Mouse (Mus musculus) right cerebral cortex, adult 18-20 months (tissue): ENCODE data around the gene Cdca5.
A peak's percentile ranks its signal among the peaks of the same experiment; 100 is the strongest.
"Not testable (repeated sequence)": the region's sequence is repeated elsewhere in the genome, so short reads cannot be mapped to it uniquely, and the experiment has no call there.

Experiments
- DNase-seq: peaks from one replicate; pipeline ENCODE4 v3.0.0; 2022; ENCODE audit warnings: mixed read lengths

The Cdca5 gene

DNA sequence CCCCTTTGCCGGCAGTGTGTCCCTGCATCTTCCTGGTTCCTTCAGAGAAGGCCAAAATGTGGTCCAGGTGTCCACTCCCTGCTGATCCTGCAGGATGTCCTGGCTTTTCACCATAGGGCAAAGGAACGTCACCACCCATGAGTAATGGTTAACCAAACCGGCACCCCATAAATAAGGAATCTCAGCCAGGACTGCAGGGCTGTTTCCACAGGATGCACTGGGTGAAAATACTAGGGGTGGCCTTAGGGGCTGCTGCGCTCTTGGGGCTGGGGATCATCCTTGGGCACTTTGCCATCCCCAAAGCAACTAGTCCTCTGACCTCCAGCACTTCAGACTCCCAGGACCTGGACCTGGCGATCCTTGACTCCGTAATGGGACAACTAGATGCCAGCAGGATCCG lies 20.8 kb downstream of the Cdca5 start, which contains the start of gene Naaladl1:
TSS of gene Naaladl1 (plus strand) at position 197 of the 400 bp plus-strand sequence.
- DNase-seq, result no peak

DNA sequence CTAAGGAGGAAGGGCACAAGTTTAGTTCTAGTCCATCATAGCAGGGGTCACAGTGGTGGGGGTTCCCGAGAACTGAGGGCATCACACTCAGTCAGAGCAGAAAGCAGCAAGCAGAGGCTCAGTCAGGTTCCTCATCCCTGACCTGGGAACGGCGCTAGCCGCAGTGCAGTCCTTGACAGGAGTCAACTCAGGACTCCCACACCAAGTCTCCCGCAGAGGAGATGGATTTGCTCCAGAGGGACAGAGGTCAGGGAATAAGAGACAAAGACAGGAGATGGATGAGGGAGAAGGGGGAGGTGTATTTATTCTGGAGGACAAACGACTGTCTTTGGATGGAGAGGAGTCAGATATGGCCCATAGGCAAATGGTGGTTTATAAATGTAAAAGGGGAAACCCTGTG lies 28.3 kb downstream of the Cdca5 start:
- no peak for DNase-seq

DNA sequence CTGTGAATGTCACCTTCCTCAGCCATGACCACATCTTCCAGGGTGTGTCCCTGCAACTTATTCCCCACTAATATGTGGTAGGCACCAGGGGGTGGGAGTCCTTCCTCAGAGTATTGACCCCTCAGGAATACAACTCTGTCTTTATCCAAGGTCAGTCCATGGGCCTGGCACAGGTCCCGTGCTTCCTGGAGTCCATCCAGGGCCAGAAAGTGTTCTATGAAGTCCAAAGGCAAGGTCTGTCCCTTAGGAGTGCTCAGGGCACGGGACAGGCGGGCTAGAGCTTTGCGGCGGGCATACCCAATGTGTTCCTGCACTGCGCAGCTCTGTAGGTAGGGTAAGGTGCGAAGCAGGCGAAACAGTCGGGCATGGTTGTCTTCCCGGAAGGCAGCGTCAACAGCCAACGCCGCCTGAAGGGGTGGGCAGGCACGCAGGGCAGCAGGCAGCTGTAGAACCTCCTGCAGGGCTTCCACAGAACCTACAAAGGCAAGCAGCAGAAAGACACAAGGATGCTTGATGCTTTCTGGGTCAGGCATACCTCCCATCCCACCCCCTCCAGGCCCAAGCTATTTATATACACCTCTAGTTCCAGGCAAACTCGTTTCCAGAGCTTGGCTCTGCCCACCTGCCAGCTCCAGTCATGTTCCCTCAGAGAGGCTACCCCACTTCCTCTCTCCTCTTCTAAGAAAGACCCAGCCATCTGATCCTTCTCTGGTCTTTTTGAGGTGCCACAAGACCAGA lies 31.5 kb downstream of the Cdca5 start:
- peak; percentile 25 for DNase-seq

DNA sequence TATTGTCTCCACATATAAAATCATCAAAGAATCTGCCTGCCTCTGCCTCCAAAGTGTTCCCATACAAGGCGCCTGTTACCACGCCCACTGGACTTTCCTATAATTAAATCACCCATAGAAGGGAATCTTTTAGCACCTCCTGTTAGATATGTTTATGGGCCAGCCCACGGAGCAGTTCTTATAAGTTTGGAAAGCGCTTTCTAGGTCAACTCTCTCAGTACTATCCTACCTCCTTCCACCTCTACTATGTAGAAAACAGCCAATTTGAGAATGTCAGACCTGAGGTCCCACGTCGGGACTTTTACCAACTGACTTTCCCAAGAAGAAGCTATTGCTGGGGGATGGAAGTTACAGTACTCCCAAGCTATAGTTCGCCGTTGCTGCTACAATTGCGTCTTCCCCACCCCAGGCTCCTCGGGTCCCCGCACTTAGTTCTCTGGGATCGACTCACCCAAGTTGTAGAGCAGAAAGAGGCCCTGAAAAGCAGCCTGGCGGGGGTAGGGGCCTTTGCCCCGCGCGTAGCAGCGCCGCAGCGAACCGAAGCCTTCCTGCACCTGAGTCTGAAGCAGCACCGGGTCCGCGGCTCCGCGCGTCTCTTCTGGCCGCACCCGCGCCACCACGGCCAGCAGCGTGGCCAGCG lies 32.7 kb downstream of the Cdca5 start:
- peak; percentile 23 for DNase-seq

DNA sequence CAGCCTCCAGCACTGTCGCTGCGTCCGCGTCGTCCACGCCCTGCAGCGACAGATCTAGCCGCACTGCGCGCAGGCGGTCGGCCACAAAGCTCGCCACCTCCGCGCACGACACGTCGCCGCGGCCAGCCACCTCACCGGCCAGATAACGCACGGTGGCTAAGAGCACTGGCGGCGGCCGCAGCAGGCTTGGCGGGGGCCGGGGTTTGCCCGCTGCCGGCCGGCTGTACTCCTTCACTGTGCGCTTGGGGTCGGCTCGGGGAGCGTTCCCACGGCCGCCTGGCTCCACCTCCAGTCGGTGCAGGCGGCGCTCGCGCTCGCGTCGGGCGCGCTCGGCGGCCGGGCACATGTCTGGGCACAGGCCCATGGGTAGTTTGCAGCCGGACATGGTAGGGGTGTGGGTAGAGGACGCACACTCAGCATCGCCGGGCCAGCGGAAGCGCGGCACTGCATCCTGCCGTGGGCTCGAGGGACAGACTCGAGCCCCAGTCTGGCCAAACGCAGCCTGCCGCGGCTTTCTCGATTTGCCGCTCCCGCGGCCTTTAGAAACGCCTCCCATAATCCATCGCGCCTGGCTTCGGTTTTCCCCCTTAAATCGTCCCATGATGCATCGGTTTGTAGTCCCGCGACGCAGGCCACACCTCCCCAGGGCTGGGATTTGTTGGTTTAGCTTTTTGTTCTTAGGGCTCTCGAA lies 33.3 kb downstream of the Cdca5 start, which contains the start of gene Sac3d1:
TSS of gene Sac3d1 (minus strand) at position 665 of the 691 bp plus-strand sequence.
- peak; percentile 92 for DNase-seq

DNA sequence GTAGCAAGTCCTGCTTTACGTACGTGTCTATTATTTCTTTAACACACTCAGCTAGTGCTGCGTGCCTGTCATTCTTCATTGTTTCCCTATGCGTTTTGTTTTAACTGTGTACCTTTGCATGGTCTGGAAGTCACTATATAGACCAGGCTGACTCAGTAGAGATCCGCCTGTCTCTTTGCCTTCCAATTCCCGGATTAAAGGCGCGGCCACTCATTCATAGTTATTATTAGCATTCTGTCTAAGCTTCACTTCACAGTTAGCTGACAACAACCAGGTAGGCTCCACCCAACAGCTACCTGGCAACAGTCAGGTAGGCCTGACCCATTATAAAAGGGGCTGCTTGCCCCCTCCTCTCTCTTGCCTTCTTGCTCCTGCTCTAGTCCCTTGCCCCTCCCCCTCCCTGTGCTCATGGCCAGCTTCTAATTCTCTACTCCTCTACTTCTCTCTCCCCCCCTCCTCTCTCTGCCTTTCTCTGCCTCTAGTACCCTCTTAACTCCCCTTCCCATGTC lies 33.9 kb downstream of the Cdca5 start:
- DNase-seq, result no peak

DNA sequence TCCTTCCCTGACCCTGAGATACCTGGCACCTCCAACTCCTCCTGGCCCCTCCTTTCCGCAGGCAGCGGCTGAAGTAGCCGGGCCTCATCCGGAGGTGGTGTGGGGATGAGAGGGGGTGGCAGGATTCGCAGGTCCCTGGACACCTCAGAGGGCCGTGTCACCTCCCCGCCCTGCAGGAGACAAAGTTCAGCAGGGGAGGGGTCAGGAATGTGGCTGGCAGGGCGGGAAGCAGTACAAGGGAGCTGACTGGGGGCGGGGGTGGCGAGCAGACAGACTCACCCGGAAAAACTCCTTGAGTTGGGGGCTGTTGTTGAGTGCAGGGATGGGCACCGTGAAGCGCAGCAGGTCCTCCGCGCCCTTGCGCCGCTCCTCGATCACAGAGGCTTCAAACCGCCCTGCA lies 37.0 kb downstream of the Cdca5 start:
- DNase-seq, result no peak

DNA sequence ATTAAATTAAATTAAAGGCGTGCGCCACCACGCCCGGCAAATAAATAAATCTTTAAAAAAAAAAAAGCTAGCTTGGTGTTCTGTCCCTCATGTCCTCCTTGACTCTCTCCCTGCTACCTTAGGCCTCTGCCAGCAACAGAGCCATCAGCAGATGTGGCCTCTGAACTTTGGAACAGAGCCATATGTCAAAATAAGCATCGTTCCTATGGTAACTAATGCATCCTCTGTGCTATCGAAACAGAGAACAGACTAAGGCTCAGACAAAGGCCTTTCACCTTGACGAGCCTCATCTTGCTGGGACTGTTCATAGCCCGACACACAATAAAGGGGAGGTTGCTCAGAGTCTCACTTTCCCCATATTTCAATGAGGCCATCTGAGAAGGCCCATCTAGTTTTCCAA lies 38.5 kb downstream of the Cdca5 start:
- no peak for DNase-seq

DNA sequence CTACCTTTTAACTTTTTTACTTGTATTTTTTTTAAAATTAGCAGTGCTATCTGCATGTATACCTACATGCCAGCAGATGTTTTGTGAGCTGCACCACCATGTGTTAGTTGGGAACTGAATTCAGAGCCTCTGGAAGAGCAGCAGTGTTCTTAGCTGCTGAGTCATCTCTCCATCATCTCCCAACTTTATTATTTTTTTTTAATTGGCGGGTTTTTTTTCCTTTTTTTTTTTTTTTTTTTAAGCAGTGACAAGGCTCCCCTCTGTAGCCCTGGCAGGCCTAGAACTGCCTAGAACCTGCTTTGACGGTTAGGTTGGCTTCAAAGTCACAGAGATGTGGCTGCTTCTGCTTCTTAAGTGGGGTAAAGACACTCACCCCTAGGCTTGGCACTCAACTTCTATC lies 40.1 kb downstream of the Cdca5 start:
- no peak for DNase-seq

DNA sequence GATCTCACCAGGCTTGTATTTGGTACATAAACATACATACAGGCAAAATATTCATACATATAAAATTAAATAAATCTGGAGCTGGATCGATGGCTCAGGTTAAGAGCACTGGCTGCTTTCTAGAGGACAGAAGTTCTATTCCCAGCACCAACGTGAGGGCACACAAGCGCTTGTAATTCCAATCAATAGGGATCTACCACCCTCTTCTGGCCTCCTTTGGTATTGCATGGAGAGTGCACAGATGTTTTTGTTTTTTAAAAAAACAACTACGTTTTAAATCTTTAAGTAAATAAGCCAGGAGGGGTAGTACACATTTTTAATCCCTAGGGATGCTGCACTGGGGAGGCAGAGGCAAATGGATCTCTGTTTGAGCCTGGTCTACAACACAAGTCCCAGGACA lies 41.5 kb downstream of the Cdca5 start:
- DNase-seq, result no peak

DNA sequence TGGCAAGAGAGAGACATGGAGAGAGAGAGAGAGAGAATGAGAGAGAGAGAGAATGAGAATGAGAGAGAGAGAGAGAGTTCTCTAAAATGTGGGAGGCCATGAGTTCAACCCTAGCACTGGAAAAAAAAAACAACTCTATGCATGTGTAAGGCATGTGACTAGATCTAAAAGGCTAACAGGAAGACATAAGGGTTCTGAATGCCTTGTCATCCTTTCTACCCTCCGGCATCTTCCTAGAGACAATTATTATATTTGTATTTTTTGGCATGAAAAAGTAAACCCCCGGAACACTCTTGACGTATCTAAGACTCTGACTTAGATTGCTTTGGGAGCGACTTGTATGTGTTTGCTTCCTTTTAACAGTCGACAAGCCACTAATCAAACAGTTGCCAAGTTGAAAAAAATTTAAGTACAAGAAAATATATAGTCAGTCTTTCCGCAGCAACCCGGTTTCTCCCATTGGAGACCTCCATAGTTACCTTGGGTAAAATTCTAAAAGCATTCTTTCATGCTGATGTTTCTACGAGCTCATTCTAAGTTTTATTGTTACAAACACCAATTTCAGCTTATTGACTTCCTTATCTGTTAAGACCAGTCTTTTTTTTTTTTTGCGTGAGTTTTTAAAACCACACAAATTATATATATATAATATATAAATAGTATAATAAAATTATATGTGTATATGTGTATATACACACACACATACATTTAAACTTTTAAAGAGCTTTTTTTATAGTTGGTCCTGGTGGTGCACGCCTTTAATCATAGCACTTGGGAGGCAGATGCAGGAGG lies 42.2 kb downstream of the Cdca5 start:
- DNase-seq, result no peak

DNA sequence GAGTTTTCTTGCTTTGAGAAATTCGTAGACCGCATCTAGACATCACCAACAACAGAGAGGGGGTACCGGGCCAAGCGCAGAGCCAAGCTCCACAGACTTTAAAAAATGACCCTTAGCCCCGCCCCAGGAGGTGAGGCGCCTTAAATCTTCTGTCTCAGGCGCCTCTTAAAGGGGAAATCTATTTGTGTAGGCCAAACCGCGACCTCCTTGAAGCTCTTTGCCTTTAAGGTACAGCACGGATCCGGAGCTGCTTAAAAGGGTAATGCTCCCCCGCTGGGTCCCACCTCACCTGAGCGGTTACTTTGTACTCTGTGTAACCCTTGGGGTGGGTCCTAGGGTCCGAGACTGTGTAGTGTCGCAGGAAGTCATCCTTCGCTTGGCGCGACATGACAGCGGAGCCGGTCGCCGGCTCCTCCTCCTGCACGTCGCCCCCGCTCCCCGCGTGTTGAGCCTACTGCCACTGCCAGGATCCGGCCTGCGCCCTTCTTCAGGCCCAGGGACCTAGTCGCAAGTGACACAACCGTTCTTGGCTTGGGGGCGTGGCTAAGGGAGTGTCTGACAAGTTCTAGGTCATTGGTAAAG lies 43.1 kb downstream of the Cdca5 start, which contains the start of gene Snx15:
TSS of gene Snx15 (minus strand) at position 545 of the 582 bp plus-strand sequence.
- DNase-seq, result peak; percentile 97

DNA sequence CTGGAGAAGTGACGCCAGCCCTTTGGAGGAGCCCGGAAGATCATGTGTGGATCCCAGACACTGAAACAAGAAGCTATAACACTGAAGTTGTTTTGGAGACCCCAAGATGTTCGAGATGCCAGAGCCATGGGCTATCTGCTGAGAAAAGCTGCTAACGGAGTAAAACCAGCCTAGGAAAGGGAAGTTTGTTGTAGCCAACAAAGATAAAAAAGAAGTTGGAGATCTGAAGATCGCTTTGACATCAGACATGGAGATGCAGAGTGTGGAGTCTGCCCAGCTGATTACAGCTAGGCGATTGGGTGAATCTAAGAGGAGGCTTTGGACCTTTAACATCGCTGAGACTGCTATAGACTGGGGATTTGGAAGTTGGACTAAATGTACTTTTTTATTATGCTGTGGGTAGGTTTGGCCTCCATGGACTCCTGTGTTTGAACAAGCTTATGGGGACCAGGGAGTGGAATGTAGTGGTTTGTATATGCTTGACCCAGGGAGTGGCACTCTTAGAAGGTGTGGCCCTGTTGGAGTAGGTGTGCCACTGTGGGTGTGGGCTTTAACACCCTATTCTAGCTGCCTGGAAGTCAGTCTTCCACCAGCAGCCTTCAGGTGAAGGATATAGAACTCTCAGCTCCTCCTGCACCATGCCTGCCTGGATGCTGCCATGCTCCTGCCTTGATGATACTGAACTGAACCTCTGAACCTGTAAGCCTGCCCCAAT lies 45.8 kb downstream of the Cdca5 start:
- DNase-seq, result not testable (repeated sequence)

DNA sequence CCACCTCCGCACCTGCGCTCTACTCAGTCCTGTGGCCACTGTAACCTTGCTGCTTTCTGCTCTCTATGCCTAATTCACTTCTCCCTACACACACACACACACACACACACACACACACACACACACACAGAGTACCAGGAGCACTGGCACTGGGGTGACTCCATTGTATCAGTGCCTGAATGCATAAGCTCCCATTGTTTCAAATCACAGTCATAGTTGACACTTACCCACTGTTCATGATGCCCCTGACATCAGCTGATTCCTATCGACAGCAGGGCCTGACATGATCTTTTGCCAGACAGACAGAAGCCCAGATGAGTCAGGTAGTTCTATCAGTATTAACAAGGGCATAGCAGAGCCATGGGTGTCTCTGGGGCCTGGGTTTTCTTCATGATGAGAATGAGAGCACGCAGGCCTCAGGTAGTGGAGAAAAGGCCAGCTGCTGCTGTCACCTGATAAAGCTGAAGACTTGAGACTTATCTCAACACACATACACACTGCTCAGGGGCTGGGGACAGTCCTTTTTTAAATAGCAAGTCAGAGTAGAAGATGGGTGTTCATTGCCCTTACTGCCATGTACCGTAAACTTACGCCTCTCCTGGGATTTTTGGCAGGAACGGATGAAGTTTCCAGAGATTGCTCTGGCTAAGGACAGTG lies 47.5 kb downstream of the Cdca5 start:
- no peak for DNase-seq

DNA sequence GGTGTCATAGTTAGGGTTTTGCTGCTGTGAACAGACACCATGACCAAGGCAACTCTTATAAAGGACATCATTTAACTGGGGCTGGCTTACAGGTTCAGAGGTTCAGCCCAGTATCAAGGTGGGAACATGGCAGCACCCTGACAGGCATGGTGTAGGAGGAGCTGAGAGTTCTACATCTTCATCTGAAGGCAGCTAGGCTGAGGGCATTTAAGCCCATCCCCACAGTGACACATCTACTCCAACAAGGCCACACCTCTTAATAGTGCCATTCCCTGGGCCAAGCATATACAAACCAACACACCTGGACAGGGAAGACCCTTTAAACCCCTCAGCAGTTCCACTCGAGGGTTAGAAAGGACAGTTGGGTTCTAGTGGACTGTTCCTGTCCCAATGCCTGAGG lies 48.4 kb downstream of the Cdca5 start:
- DNase-seq, result not testable (repeated sequence)

DNA sequence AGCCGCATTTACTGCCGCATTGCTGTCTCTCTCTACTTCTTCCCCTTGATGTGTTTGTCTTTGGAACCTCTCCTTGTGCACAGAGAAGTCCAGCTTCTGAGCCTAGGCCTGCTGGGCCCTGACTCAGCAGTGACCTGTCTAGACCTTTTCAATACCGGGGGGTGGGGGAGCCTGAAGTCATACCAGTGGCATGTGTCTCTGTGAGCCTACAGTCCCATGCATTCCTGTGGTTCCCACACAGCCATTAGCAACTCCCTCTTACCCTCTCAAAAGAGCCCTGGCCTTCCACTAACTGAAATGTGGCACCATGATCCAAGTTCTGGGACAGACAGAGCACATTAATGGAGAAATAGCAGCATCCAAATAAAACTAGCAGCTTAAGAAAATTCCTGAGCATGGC lies 51.6 kb downstream of the Cdca5 start:
- DNase-seq, result no peak

DNA sequence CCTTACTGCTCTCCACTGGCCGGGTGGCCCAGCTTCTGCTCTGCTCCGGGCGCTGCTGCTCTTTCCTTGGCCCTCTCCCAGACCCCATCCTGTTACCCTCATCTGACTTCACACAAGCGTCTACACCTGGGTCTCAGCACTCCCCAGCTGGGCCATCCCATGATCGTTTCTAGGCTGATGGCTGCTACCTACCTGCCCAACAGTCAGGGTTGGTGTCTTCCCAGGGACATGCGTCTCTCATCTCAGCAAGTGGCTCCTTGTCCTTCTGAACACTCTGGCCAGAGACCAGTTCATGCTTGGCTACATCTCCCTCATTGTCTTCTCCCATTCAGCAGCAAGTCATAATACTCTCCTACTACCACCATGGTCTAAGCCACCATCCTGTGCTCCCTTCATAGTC lies 54.9 kb downstream of the Cdca5 start:
- DNase-seq, result no peak

DNA sequence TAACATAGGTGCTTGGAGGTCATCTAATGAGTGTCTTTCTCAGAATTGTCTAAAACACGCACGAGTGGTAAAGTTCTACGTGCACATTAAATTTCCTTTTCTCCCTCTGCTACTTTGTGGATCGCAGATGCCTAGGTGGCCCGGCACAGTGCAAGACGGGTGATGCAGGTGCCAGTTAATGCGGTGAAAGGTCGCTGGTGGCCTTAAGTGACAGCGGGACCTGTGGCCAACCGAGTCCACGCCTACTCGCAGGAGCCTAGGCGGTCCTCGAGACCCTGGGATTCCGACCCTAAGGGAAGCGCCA lies 55.5 kb downstream of the Cdca5 start:
- no peak for DNase-seq

DNA sequence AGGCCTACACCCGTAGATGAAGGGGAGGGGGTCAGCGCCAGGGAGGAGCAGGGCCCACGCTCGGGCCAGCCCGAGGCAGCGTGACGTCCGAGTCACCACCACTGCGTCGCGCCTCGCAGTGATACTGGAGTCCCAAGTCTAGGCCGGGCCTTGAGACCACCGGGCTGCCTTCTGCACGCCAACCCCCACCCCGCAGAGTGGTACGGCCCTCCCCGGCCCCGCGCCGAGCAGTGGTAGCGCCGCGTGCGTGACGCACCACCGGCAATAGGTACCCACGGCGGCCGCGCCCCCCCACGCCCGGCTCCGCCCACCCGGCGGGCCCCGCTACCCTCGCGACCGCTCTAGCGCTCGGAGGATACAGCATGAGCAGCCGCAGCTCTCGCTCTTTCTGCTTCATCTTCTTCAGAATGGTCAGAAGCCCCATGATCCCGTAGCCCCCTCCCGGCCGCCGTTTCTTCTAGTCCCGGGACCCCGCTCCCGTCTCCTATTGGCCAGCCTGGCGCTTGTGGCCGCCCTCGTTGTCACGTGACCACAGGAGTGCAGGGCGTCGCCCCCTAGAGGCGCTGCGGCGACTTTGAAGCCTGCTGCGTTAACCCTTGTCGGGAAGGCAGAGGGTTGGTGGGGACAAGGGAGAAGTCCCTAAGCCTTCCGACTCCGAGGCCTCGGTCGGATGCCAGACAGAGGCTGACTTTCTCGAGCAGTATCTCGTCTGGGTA lies 56.1 kb downstream of the Cdca5 start, which contains the start of gene Batf2:
TSS of gene Batf2 (plus strand) at position 306 of the 716 bp plus-strand sequence.
- peak; percentile 93 for DNase-seq

DNA sequence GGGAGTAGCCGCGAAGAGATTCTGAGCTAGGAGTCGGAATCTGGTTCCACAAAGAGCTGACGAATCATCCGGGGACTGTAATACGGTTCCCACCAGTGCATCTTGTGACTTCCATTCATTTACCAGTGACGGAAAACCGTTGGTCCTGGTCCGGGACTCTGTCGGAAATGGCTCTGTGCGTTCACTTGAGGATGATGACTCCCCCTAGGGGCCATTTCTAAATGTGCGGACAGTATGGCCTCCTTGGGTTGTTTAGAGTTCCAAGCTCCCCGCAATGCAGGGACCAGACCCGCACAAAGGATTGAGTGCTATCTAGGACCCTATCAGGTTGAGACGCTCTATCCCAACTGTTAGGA lies 56.6 kb downstream of the Cdca5 start, which contains the start of gene Arl2:
TSS of gene Arl2 (minus strand) at position 155 of the 356 bp plus-strand sequence.
- peak; percentile 86 for DNase-seq
